Mouse (Mus musculus) forebrain, embryonic 16.5 days (tissue): ENCODE data around the gene Actc1. TPM values are rescaled to one million over a fixed set of nuclear protein-coding genes. Genes with fewer than 3 reads are reported as not detected.

Source experiments
- ATAC-seq: fragments of 200-750 bp; cut with Nextera tagmentation; 2 replicates; pipeline ENCODE4 v1.8.0; 2017; ENCODE audit warnings: mild to moderate bottlenecking, moderate library complexity
- H3K27ac ChIP-seq: fragments of 300-500 bp; sonication (generic); 2 replicates; pipeline ENCODE4 v1.5.1; 2014; ENCODE audit warnings: low read length, control low read depth
- H3K27me3 ChIP-seq: fragments of 300-500 bp; sonication (generic); replicated peaks from 2 replicates; pipeline ENCODE4 v1.6.1; 2014; ENCODE audit warnings: low read length; ENCODE audit not compliant: control insufficient read depth, insufficient read depth
- H3K36me3 ChIP-seq: fragments of 300-500 bp; sonication (generic); 2 replicates; pipeline ENCODE4 v1.6.1; 2014; ENCODE audit not compliant: control insufficient read depth, insufficient read depth
- H3K4me1 ChIP-seq: fragments of 300-500 bp; sonication (generic); replicated peaks from 2 replicates; pipeline ENCODE4 v1.6.1; 2014; ENCODE audit warnings: low read length; ENCODE audit not compliant: control insufficient read depth, insufficient read depth
- H3K4me2 ChIP-seq: fragments of 300-500 bp; sonication (generic); 2 replicates; pipeline ENCODE4 v1.6.1; 2014; ENCODE audit warnings: mild to moderate bottlenecking, low read length, control low read depth
- H3K4me3 ChIP-seq: fragments of 300-500 bp; sonication (generic); replicated peaks from 2 replicates; pipeline ENCODE4 v1.5.1; 2014; ENCODE audit warnings: mild to moderate bottlenecking, low read length, control low read depth
- H3K9ac ChIP-seq: fragments of 300-500 bp; sonication (generic); replicated peaks from 2 replicates; pipeline ENCODE4 v1.6.1; 2014; ENCODE audit warnings: low read depth, low read length, control low read depth
- H3K9me3 ChIP-seq: fragments of 300-500 bp; sonication (generic); 2 replicates; pipeline ENCODE4 v1.6.1; 2016; ENCODE audit warnings: low read length; ENCODE audit not compliant: control insufficient read depth
- WGBS: fragments of 180-500 bp; shearing (Covaris S2); extraction: QIAGEN DNeasy Blood & Tissue Kit; methylation state at CpG from one replicate; pipeline ENCODE4 v1.1.7; 2014; 5-methylcytosine and 5-hydroxymethylcytosine counted together
- polyA plus RNA-seq: library from polyadenylated mRNA; unstranded; fragments of >200 nt; fragmentation: Nextera tagmentation; extraction: Ambion mirVana; gene quantifications from 2 replicates; pipeline ENCODE4 v1.2.1, GENCODE M21; 2015

Actc1 gene
- polyA plus RNA-seq, 1 experiment from 2014 or later = 0.56 TPM

DNA sequence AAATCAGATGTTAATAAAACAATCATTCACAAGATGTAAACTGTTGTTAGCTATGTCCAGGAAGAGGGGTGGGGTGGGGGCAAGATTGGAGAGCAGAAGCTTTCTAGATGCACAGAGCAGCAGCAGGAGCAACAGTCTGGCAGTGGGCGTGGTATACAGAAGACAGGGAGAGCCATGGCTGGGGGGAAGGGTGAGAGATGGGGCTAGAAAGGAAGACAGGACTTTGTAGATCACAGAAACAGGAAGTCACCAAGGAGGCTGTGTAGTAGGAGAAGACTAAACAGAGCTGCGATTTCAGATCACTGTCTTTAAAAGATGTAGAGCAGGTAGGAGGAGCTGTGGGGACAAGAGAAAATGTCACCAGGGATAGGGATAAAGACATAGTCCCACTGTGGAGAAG, 21.1 kb downstream of the Actc1 start:
- no peaks in the 10 kb centered on the region for H3K36me3 ChIP-seq
- no peak overlapping the region for H3K9ac ChIP-seq
- no peaks in the 10 kb centered on the region for H3K9me3 ChIP-seq
- ATAC-seq = no peak
- H3K4me1 ChIP-seq = no peaks in the 10 kb centered on the region
- no peak overlapping the region for H3K4me3 ChIP-seq
- no peaks in the 10 kb centered on the region for H3K27me3 ChIP-seq
- H3K27ac ChIP-seq = no peak overlapping the region
- 64% methylated on average over 2 of the region's 2 CpGs for WGBS
- no peak overlapping the region for H3K4me2 ChIP-seq

DNA sequence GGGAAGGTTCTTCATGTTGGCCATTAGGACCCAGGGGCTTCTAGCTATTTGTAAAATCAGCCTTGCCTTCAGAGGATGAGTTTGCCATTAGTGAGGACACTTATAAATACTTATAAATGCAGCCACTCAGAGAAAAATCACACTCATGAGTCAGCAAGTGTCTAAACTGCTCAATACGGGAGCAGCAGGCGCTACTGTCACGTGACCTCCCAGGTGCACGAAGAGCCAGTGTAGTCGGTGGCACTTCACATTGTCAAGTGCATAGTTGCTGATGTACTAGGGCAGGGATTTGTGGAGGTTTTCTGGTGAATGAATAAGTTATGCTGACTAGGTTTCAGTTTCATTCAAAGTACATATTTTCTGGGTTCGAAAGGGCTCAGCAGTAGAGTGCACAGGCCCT, 30.0 kb downstream of the Actc1 start:
- no peaks in the 10 kb centered on the region for H3K36me3 ChIP-seq
- no peaks in the 10 kb centered on the region for H3K9me3 ChIP-seq
- no peak overlapping the region for H3K4me3 ChIP-seq

DNA sequence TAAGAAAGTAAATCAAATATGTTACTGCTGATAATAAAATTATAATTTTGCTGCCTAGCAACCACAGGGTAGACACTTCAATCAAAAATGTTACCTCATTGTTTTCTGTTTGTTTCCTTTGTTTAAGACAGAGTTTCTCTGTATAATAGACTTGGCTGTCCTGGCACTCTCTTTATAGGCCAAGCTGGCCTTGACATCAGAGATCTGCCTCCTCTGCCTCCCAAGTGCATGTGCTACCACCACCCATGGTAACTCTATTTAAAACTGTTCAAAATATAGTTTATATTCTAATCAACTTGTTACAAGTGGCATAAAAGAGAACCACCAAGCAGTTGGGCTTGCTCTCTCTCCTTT, 33.2 kb downstream of the Actc1 start:
- no peaks in the 10 kb centered on the region for H3K9me3 ChIP-seq
- no peak overlapping the region for H3K27ac ChIP-seq
- H3K9ac ChIP-seq = no peak overlapping the region
- H3K4me2 ChIP-seq = no peak overlapping the region
- peaks cover 8% of the 10 kb centered on the region; the same call in 1 of the 2 replicates for H3K4me1 ChIP-seq
- ATAC-seq = peak; percentile 54
- no peaks in the 10 kb centered on the region for H3K36me3 ChIP-seq
- H3K4me3 ChIP-seq = no peak overlapping the region
- H3K27me3 ChIP-seq = no peaks in the 10 kb centered on the region

More for the DNA sequence above, 30.0 kb downstream of the Actc1 start:
- Histone ChIP-seq H3K27me3 (no peaks in the 10 kb centered on the region), H3K4me2 (no peak overlapping the region), H3K27ac (no peak overlapping the region), H3K9ac (no peak overlapping the region), H3K4me1 (peaks cover 4% of the 10 kb centered on the region; the same call in 1 of the 2 replicates)
- 89% methylated on average over 6 of the region's 6 CpGs for WGBS
- ATAC-seq = no peak

DNA sequence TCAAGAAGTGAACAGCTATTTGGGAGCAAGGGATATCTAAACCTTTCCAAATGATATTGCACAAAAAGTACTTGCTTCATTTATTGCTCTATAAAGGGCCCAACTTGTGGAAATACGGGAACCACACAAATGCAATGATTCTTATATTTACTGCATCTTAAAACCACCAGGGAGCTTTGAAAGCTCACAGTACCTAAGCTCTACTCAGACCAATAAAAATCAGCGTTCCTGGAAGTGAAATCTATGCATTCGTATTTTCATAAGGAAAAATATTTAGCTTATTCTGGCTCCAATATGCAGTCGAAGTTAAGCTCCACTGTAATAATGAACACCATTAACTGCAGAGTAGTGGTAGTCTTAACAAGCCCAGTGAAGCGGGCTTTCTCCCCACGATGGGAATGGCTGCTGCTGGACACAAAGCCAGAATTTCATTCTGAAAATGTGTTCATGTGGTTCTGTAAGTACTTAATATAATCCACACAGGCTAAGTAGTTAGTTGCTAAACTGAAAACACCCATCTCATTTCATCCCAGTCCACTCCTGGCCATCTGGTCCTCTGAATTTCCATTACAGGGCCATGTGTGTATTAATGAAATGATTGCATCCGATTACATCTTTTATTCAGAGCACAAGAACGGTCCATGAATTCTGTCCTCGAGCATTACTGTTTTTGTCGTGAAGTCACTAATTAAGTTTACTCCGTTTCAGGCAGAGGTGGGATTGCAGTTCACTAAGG, 33.7 kb downstream of the Actc1 start:
- ATAC-seq = peak; percentile 87
- Histone ChIP-seq H3K27me3 (no peaks in the 10 kb centered on the region), H3K9me3 (no peaks in the 10 kb centered on the region), H3K36me3 (no peaks in the 10 kb centered on the region), H3K4me1 (peaks cover 8% of the 10 kb centered on the region; the same call in 1 of the 2 replicates), H3K4me2 (no peak overlapping the region), H3K9ac (no peak overlapping the region), H3K4me3 (no peak overlapping the region), H3K27ac (no peak overlapping the region)
- WGBS = 52% methylated on average over 11 of the region's 11 CpGs

DNA sequence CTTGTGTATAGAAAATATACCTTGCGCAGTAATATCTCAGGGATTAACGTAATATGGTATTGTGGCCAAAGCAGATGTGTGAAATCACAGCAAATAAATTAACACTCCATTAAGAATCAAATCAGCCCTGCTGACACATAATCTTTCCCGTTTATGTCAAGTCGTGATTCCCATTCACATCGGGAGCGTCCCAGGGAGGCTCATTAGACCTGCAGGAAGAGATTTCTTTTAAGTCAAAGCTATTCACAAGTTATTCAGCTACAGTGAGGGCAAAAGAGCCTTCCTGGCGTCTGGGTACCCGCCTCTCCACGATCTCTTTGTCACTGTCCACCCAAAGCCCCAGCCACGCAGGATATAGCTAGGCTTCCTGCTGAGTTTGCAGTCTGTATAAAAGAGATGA, 35.2 kb downstream of the Actc1 start:
- Histone ChIP-seq H3K36me3 (no peaks in the 10 kb centered on the region), H3K9me3 (no peaks in the 10 kb centered on the region), H3K9ac (no peak overlapping the region), H3K4me1 (peaks cover 14% of the 10 kb centered on the region), H3K4me2 (0 out of 2 replicates have a peak overlapping the region, but pooled peaks have one; percentile 2), H3K27me3 (no peaks in the 10 kb centered on the region), H3K4me3 (no peak overlapping the region), H3K27ac (0 out of 2 replicates have a peak overlapping the region, but pooled peaks have one; percentile 5)
- WGBS = 9% methylated on average over 10 of the region's 10 CpGs
- 0 out of 2 replicates have a peak, but pooled peaks have one; percentile 13 for ATAC-seq

DNA sequence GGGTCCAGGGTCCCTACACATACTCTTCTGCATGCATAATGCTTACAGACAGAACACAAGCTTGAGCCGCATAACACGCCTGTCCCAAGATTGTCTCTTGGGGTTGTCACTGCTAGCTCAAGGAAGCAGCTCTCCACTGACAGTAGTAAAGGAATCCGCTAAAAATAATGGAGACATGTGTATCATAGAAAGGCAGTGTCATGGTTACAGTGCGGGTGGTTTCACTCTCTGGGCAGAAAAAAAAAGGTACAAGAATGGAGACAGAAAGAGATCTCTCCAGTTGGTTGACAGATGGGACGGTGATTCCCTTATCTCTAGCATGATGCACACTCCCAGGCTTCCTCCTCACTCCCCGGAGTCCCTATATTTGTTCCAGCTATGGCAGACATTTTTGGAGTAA, 38.5 kb downstream of the Actc1 start:
- Histone ChIP-seq H3K4me1 (peaks cover 18% of the 10 kb centered on the region), H3K4me3 (no peak overlapping the region), H3K4me2 (no peak overlapping the region), H3K36me3 (no peaks in the 10 kb centered on the region), H3K27ac (no peak overlapping the region), H3K9me3 (no peaks in the 10 kb centered on the region), H3K9ac (no peak overlapping the region), H3K27me3 (0 out of 2 replicates have a peak, but pooled peaks cover 4% of the 10 kb centered on the region)
- ATAC-seq = no peak
- WGBS = 78% methylated on average over 6 of the region's 6 CpGs

DNA sequence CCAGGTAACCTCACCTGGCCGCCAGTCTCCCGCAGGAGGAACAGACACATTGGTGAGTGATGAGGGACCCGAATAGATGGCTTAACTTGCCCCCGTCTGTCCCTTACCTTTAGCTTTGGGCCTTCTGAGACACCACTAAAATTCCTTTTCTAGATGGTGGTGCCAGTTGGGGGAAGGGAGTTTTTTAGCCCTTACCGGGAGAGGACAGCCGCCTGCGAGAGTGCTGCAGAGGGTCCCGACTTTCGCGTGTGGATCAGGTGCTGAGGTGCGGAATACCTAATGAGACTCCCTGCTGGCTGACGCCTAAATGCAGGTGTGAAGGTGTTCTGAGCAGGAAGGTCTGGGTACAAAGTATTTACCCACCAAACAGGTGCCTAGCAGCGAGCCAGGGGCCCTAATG, 39.5 kb downstream of the Actc1 start:
- no peak overlapping the region for H3K27ac ChIP-seq
- 1% methylated on average over 13 of the region's 13 CpGs for WGBS
- H3K27me3 ChIP-seq = 0 out of 2 replicates have a peak, but pooled peaks cover 4% of the 10 kb centered on the region
- peak; percentile 21; the same call in 1 of the 2 replicates for ATAC-seq
- H3K36me3 ChIP-seq = no peaks in the 10 kb centered on the region
- peak overlapping the region; percentile 85 for H3K4me2 ChIP-seq
- H3K4me3 ChIP-seq = peak overlapping the region; percentile 79
- H3K4me1 ChIP-seq = peaks cover 18% of the 10 kb centered on the region
- no peaks in the 10 kb centered on the region for H3K9me3 ChIP-seq
- peak overlapping the region; percentile 78 for H3K9ac ChIP-seq

DNA sequence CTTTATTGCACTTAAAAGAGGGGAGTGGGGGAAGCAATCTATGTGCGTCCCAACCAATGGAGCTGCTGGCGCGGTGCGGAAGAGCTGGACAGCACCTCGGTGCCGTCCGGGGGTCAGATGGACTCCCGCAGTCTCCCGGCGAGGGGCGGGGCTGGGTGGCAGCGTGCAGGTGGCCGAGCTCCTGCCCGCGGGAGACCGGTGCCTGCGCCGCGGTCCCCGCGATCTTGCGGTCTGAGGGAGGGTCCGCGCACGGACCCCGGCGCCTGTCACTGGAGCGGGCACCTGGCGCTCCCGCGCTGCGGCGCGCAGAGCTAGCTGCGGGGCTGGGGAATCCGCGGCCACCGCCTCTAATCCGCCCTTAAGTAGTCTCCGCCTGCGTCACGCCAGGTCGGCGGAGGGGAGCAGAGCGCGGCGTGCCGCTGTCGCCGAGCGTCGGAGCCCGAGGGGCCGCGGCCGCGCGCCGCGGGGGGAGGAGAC, 40.0 kb downstream of the Actc1 start, which contains the start of gene Gjd2:
Gene Gjd2 (minus strand): TSS at position 325 of the 477 bp plus-strand sequence.
- Histone ChIP-seq H3K9me3 (no peaks in the 10 kb centered on the region), H3K27ac (peak within 1 kb of the TSS; percentile 52), H3K4me3 (peak within 1 kb of the TSS; percentile 79), H3K9ac (peak within 1 kb of the TSS; percentile 78), H3K27me3 (0 out of 2 replicates have a peak, but pooled peaks cover 4% of the 10 kb centered on the region), H3K36me3 (no peaks in the 10 kb centered on the region), H3K4me1 (peaks cover 13% of the 10 kb centered on the region), H3K4me2 (peak within 1 kb of the TSS; percentile 85)
- under 1% methylated on average over 53 of the region's 60 CpGs for WGBS
- ATAC-seq = peak; percentile 73

DNA sequence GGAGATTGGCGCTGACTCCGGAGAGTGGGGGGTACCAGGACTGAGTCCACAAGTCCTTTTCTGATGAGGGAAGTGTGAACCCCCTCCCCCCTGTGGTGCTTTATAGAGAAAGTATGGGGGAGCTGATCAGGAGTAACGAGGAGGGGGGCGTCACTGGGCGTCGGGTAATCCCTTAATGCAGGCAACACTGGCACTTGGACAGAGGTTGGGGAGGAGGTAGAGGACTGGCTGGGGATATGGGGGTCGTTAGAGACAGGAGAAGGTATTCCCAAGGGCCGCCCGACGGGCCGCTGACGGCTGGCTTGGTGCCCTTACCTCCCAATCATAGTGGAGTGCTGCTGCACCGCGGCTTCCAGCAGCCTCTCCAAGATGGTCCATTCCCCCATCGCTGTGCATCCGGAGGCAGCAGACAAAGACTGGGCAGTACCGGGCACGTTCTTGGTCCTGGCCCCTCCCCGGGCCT, 40.6 kb downstream of the Actc1 start:
- H3K27ac ChIP-seq = peak overlapping the region; percentile 44; the same call in 1 of the 2 replicates

More for the DNA sequence above, 40.6 kb downstream of the Actc1 start:
- H3K27me3 ChIP-seq = 0 out of 2 replicates have a peak, but pooled peaks cover 4% of the 10 kb centered on the region
- H3K9ac ChIP-seq = peak overlapping the region; percentile 78
- H3K4me3 ChIP-seq = peak overlapping the region; percentile 79
- peaks cover 10% of the 10 kb centered on the region for H3K4me1 ChIP-seq
- no peaks in the 10 kb centered on the region for H3K36me3 ChIP-seq
- ATAC-seq = peak; percentile 82
- WGBS = under 1% methylated on average over 19 of the region's 19 CpGs
- no peaks in the 10 kb centered on the region for H3K9me3 ChIP-seq
- peak overlapping the region; percentile 85 for H3K4me2 ChIP-seq
